Mouse (Mus musculus) spleen, adult 2 months (tissue): ENCODE results near the gene Paics.

Experiments used
- CTCF ChIP-seq: fragments of 200-500 bp; IDR thresholded peaks from 2 replicates; pipeline ENCODE4 v1.5.1; 2011; ENCODE audit warnings: mild to moderate bottlenecking, inconsistent platforms; ENCODE audit not compliant: insufficient read depth, insufficient read length, insufficient replicate concordance; ENCODE audit errors: extremely low read depth
- POLR2A ChIP-seq: fragments of 200-500 bp; IDR thresholded peaks from 2 replicates; pipeline ENCODE4 v1.6.1; 2011; ENCODE audit warnings: low read depth, low read length, inconsistent platforms

DNA sequence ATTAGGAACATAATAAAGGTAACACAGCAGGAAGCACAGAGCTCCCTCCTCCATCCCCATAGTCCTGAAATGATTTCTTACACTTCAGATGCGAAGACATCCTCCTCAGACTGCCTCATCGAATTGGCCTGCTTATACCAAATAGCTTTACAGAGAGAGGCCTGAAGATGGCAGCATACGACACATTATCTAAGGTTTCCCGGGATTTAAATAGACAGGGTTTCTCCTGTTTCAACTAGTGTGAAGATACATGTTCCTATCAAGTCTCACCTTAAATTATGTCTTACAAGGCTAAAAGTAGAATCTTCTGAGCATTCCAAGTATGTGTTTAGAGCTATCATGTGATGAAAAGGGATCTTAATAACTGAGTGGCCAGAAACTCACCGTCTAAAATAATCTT, 47.3 kb downstream of the Paics start:
- no peak for TF ChIP-seq CTCF
- no peak for TF ChIP-seq POLR2A
